Mouse (Mus musculus) liver, adult 2 months (tissue): ENCODE measurements at regions not wholly inside any gene's neighbourhood (a gene's known extent, or its start where the extent isn't known, plus 50 kb on each side); places are given as distances from the start of the nearest gene placed in this dataset.

ENCODE experiments used
- DNase-seq: peaks from one replicate; pipeline ENCODE4 v3.0.0-alpha.2; 2011; ENCODE audit warnings: low read depth, low spot score; ENCODE audit errors: extremely low read depth
- H3K27ac ChIP-seq: fragments of 200-500 bp; replicated peaks from 2 replicates; pipeline ENCODE4 v1.5.1; 2012; ENCODE audit warnings: low read depth, mild to moderate bottlenecking, control low read depth, inconsistent platforms, low read length; ENCODE audit not compliant: insufficient read depth
- H3K27me3 ChIP-seq: fragments of 200-500 bp; 2 replicates; pipeline ENCODE4 v1.6.1; 2012; ENCODE audit warnings: mild to moderate bottlenecking, moderate library complexity, low read length, inconsistent platforms; ENCODE audit not compliant: control insufficient read depth, insufficient read depth
- H3K36me3 ChIP-seq: fragments of 200-500 bp; 2 replicates; pipeline ENCODE4 v1.6.1; 2012; ENCODE audit warnings: low read length, inconsistent platforms; ENCODE audit not compliant: control insufficient read depth, insufficient read depth
- H3K4me1 ChIP-seq: fragments of 200-500 bp; 2 replicates; pipeline ENCODE4 v1.6.1; 2011; ENCODE audit warnings: low read length; ENCODE audit not compliant: control insufficient read depth, insufficient read depth
- H3K4me3 ChIP-seq: fragments of 200-500 bp; 2 replicates; pipeline ENCODE4 v1.5.1; 2011; ENCODE audit warnings: low read depth, mild to moderate bottlenecking, control low read depth, low read length, moderate library complexity; ENCODE audit not compliant: insufficient read depth
- H3K79me2 ChIP-seq: fragments of 200-500 bp; 2 replicates; pipeline ENCODE4 v1.6.1; 2012; ENCODE audit warnings: inconsistent platforms, mild to moderate bottlenecking, low read length, moderate library complexity; ENCODE audit not compliant: control insufficient read depth, insufficient read depth
- H3K9ac ChIP-seq: fragments of 200-500 bp; 2 replicates; pipeline ENCODE4 v1.6.1; 2012; ENCODE audit warnings: low read depth, mild to moderate bottlenecking, control low read depth, inconsistent platforms, low read length
- CTCF ChIP-seq: fragments of 200-500 bp; IDR thresholded peaks from 2 replicates; pipeline ENCODE4 v1.5.1; 2011; ENCODE audit warnings: low read depth, low read length, control low read depth
- POLR2A ChIP-seq: fragments of 200-500 bp; IDR thresholded peaks from 2 replicates; pipeline ENCODE4 v1.6.1; 2011; ENCODE audit warnings: low read length, control low read depth; ENCODE audit not compliant: insufficient read depth; ENCODE audit errors: extremely low read depth
- WGBS: fragments of 180-500 bp; shearing (Covaris S2); methylation state at CpG from one replicate; pipeline ENCODE4 v1.1.7; 2018; 5-methylcytosine and 5-hydroxymethylcytosine counted together

GRCm38 (mm10) chr6:112546033-112546432 is 56.3 kb upstream of the Oxtr start:
- Histone ChIP-seq H3K36me3 (no peaks in the 10 kb centered on the region), H3K4me1 (no peaks in the 10 kb centered on the region), H3K9ac (no peak overlapping the region), H3K4me3 (no peak overlapping the region), H3K27ac (no peak overlapping the region), H3K79me2 (no peaks in the 10 kb centered on the region), H3K27me3 (no peaks in the 10 kb centered on the region)
- WGBS: 86% methylated on average over 5 of the region's 5 CpGs
- TF ChIP-seq CTCF (no peak), POLR2A (no peak)
- DNase-seq: no peak

GRCm38 (mm10) chr6:112544315-112544714 is 54.6 kb upstream of the Oxtr start:
- Histone ChIP-seq H3K4me3 (no peak overlapping the region), H3K4me1 (no peaks in the 10 kb centered on the region), H3K9ac (no peak overlapping the region), H3K27me3 (no peaks in the 10 kb centered on the region), H3K36me3 (no peaks in the 10 kb centered on the region), H3K79me2 (no peaks in the 10 kb centered on the region), H3K27ac (no peak overlapping the region)
- 72% methylated on average over 4 of the region's 4 CpGs for WGBS
- no peak for TF ChIP-seq POLR2A
- TF ChIP-seq CTCF: no peak
- no peak for DNase-seq

GRCm38 (mm10) chr6:112542692-112543091 is 52.9 kb upstream of the Oxtr start:
- Histone ChIP-seq H3K9ac (no peak overlapping the region), H3K4me1 (no peaks in the 10 kb centered on the region), H3K79me2 (no peaks in the 10 kb centered on the region), H3K4me3 (no peak overlapping the region), H3K36me3 (no peaks in the 10 kb centered on the region), H3K27ac (no peak overlapping the region), H3K27me3 (no peaks in the 10 kb centered on the region)
- no peak for DNase-seq
- TF ChIP-seq POLR2A (no peak), CTCF (no peak)
- WGBS: 76% methylated on average over 2 of the region's 2 CpGs
